Mouse (Mus musculus) cerebellum, adult 2 months (tissue): ENCODE data around the gene Arhgap35. TPM values are rescaled to one million over a fixed set of nuclear protein-coding genes. Genes with fewer than 3 reads are reported as not detected.

Experiments used
- DNase-seq, 2 experiments: peaks; one replicate each; pipeline ENCODE4 v3.0.0; 2021
- H3K27ac ChIP-seq: fragments of 200-500 bp; 2 replicates; pipeline ENCODE4 v1.5.1; 2012; ENCODE audit warnings: low read length, control low read depth, inconsistent platforms; ENCODE audit not compliant: insufficient read depth
- H3K27me3 ChIP-seq: fragments of 200-500 bp; 2 replicates; pipeline ENCODE4 v1.6.1; 2012; ENCODE audit warnings: inconsistent platforms, mild to moderate bottlenecking, low read length, moderate library complexity; ENCODE audit not compliant: control insufficient read depth, insufficient read depth
- H3K4me1 ChIP-seq: fragments of 200-500 bp; 2 replicates; pipeline ENCODE4 v1.6.1; 2011; ENCODE audit warnings: low read length; ENCODE audit not compliant: control insufficient read depth, insufficient read depth
- H3K4me3 ChIP-seq: fragments of 200-500 bp; replicated peaks from 2 replicates; pipeline ENCODE3; 2011; ENCODE audit warnings: mild to moderate bottlenecking, low read depth, low read length, control low read depth; ENCODE audit not compliant: insufficient read depth
- CTCF ChIP-seq: fragments of 200-500 bp; IDR thresholded peaks from 2 replicates; pipeline ENCODE4 v1.5.1; 2011; ENCODE audit warnings: low read depth, mild to moderate bottlenecking, control low read depth, low read length, moderate library complexity, borderline replicate concordance; ENCODE audit not compliant: insufficient read depth
- POLR2A ChIP-seq: fragments of 200-500 bp; IDR thresholded peaks from 2 replicates; pipeline ENCODE4 v1.6.1; 2011; ENCODE audit warnings: low read length, control low read depth, borderline replicate concordance; ENCODE audit not compliant: insufficient read depth
- WGBS: fragments of 180-500 bp; shearing (Covaris S2); methylation state at CpG from one replicate; pipeline ENCODE4 v1.1.7; 2018; 5-methylcytosine and 5-hydroxymethylcytosine counted together
- polyA plus RNA-seq: library from polyadenylated mRNA; depleted of rRNA; stranded (reverse); fragments of >200 nt; gene quantifications from 2 replicates; pipeline ENCODE4 v1.2.3, GENCODE M21; 2012

Gene Arhgap35
- polyA plus RNA-seq, 1 experiment = 55.3 TPM

DNA sequence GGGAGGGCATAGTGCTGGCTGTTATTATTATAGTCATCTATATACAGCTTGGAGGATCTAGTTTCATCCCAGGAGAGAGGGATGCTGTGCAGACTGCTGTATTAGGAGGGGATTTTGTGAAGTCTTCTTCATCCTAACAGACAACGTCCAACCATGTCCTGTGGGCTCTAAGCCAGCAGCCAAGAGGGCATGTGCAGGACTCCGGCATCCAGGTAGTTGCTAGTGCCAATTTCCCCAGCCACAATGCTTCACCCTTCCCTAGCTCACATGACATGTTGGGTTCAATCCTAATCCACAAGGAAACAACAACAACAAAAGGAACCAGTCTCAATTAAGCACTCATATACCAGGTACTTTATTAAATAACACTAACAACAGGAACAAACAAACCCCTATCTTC lies 15.8 kb downstream of the Arhgap35 start:
- DNase-seq = peak in 1 of 2 experiments; percentile 39
- H3K4me1 ChIP-seq = peaks cover 4% of the 10 kb centered on the region; the same call in 1 of the 2 replicates
- TF ChIP-seq POLR2A = no peak
- TF ChIP-seq CTCF = no peak
- WGBS = 5% methylated on average over 2 of the region's 2 CpGs
- H3K27me3 ChIP-seq = no peaks in the 10 kb centered on the region
- H3K27ac ChIP-seq = no peak overlapping the region
- H3K4me3 ChIP-seq = no peak overlapping the region

- H3K27ac ChIP-seq = no peak overlapping the region
- no peak for TF ChIP-seq CTCF
- no peak for TF ChIP-seq POLR2A
- H3K27me3 ChIP-seq = no peaks in the 10 kb centered on the region
- no peak for DNase-seq
- WGBS = 76% methylated on average over 1 of the region's 1 CpGs
- no peak overlapping the region for H3K4me3 ChIP-seq
- peaks cover 6% of the 10 kb centered on the region for H3K4me1 ChIP-seq
These were observed 23.5 kb downstream of the Arhgap35 start for GRCm38 (mm10) chr7:16591292-16591691.

GRCm38 (mm10) chr7:16587649-16588048 lies 27.1 kb downstream of the Arhgap35 start:
- WGBS = 86% methylated on average over 3 of the region's 3 CpGs

DNA sequence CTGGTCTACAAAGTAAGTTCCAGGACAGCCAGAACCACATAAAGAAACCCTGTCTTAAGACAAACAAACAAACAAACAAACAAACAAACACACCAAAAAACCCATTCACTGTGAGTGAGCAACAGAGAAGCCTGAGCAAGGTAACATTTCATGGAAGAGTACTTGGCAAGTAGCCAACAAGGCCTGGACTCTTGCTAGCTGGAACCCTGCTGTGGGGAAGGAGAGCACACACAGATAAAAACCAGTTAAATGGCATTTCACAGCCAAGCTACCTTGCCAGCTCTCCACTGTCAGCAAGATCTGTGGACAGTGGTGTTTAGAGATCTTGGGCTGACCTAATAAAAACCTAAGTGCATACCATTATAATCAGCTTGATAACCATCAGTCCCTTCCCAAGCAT lies 30.4 kb downstream of the Arhgap35 start:
- H3K4me3 ChIP-seq = no peak overlapping the region

More at GRCm38 (mm10) chr7:16587649-16588048, 27.1 kb downstream of the Arhgap35 start:
- H3K4me1 ChIP-seq = peaks cover 15% of the 10 kb centered on the region
- H3K27me3 ChIP-seq = no peaks in the 10 kb centered on the region
- H3K27ac ChIP-seq = no peak overlapping the region
- TF ChIP-seq CTCF (no peak), POLR2A (no peak)
- no peak overlapping the region for H3K4me3 ChIP-seq
- DNase-seq = no peak

DNA sequence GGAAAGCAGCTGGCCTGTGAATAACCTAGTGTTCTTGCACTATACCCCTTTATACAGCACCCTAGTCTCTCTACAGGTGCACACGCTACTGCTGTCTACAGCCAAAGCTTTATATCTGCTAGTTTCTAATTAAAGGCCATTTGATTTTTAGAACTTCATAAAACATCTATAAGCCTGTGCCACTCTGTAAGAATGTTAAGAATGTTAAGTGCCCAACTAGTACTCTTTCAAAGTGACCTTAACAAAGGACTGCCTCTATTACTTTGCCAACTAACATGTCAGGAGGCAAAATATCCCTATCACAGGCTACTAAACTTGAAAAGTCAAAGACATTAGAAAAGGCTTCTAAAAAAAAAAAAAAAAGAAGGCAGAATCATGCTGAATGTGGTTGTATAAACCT lies 31.0 kb downstream of the Arhgap35 start:
- no peak for DNase-seq
- H3K4me1 ChIP-seq = peaks cover 29% of the 10 kb centered on the region
- H3K27ac ChIP-seq = no peak overlapping the region
- WGBS = 91% methylated on average over 1 of the region's 1 CpGs
- no peaks in the 10 kb centered on the region for H3K27me3 ChIP-seq
- TF ChIP-seq CTCF = no peak
- no peak for TF ChIP-seq POLR2A
- no peak overlapping the region for H3K4me3 ChIP-seq

More for the DNA sequence above, 30.4 kb downstream of the Arhgap35 start:
- Histone ChIP-seq H3K27me3 (no peaks in the 10 kb centered on the region), H3K27ac (no peak overlapping the region), H3K4me1 (peaks cover 29% of the 10 kb centered on the region)
- peak; percentile 52 to 78 for DNase-seq
- TF ChIP-seq POLR2A = no peak
- no peak for TF ChIP-seq CTCF

GRCm38 (mm10) chr7:16582299-16582698 lies 32.5 kb downstream of the Arhgap35 start:
- WGBS = 15% methylated on average over 3 of the region's 3 CpGs
- peak in 1 of 2 experiments; percentile 18 for DNase-seq
- Histone ChIP-seq H3K4me1 (peaks cover 29% of the 10 kb centered on the region), H3K27ac (no peak overlapping the region), H3K4me3 (no peak overlapping the region), H3K27me3 (no peaks in the 10 kb centered on the region)
- TF ChIP-seq POLR2A (no peak), CTCF (no peak)

- WGBS = 81% methylated on average over 13 of the region's 13 CpGs
- H3K4me3 ChIP-seq = no peak overlapping the region
- TF ChIP-seq CTCF (no peak), POLR2A (no peak)
- H3K27ac ChIP-seq = no peak overlapping the region
- H3K4me1 ChIP-seq = peaks cover 29% of the 10 kb centered on the region
- no peaks in the 10 kb centered on the region for H3K27me3 ChIP-seq
- no peak for DNase-seq
These were observed 33.3 kb downstream of the Arhgap35 start for GRCm38 (mm10) chr7:16581276-16582100.

GRCm38 (mm10) chr7:16576719-16577118 lies 38.1 kb downstream of the Arhgap35 start:
- 68% methylated on average over 1 of the region's 1 CpGs for WGBS
- Histone ChIP-seq H3K27me3 (no peaks in the 10 kb centered on the region), H3K4me3 (no peak overlapping the region), H3K4me1 (peaks cover 8% of the 10 kb centered on the region), H3K27ac (no peak overlapping the region)
- TF ChIP-seq POLR2A = no peak
- TF ChIP-seq CTCF = no peak
- no peak for DNase-seq
